Mouse (Mus musculus): ENCODE results near the gene Plekhn1. TPM values are rescaled to one million over a fixed set of nuclear protein-coding genes. Genes with fewer than 3 reads are reported as not detected.

Plekhn1 gene
- total RNA-seq (2021): 10 to 100 TPM; 34.8 to 36.3 TPM
- long read RNA-seq, experiment 1, transcript Plekhn1-201 (12 exons, 3,014 nt): major isoform, 32 of 56 reads
- long read RNA-seq, experiment 1, partial matches to known transcripts: 2 of 56 reads
- long read RNA-seq, experiment 1, other reads (novel, unspliced or antisense): 22 of 56 reads
- long read RNA-seq, experiment 2, transcript Plekhn1-201 (12 exons, 3,014 nt): major isoform, 22 of 60 reads
- long read RNA-seq, experiment 2, partial matches to known transcripts: 8 of 60 reads
- long read RNA-seq, experiment 2, other reads (novel, unspliced or antisense): 29 of 60 reads

GRCm38 (mm10) chr4:156234701-156235213, at the start of gene Plekhn1:
TSS of gene Plekhn1 (minus strand) at chr4:156234857.
- intact Hi-C loops (cut with DNase I): loop anchor here (2.0 kb wide), 1 partner anchor 38 kb away; the partner anchor contains the start of gene Agrn
- DNase-seq (ENCODE audit: low spot score in 2 of 2): peak; percentile 69 to 81

- no peak for DNase-seq (ENCODE audit: low spot score in 2 of 2)
- intact Hi-C loops (cut with DNase I): no loop called here
Measured at GRCm38 (mm10) chr4:156255078-156255839, 20.6 kb upstream of the Plekhn1 start, which contains the start of gene Samd11. TSS of gene Samd11 (minus strand) at chr4:156255657.

DNA sequence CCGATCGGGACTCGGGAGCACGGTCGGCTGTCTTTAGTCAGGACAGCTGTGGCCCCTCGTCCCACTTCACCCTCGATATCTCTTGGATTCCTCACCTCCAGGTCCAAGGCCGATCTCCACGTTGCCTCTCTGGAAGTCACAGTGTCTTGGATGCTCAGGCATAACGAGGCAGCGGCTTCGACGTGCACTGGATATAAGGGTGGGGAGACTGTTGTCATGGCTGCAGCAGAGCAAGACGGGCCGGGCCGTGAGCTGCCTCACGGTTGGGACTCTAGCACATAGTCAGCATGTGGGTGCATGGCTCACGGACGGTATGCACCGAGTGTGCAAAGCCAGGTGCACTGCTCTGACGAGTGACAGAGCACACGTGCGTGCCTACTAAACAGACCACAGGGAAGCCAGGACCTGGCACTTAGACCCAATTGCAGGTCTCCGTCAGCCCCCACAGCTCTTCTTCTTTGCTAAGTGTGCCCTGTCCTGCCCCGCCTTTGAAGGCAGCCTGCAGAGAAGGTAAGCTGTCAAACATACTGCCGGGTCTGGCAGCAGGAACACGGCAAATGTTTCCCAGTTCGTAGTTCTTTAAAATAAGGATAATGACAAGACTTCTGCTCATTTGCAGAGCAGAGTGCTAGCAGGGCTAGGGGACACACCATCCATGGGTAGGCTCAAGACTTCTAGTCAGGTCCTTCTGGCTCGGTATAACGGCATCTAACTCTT, 19.9 kb upstream of the Plekhn1 start:
- intact Hi-C loops (cut with DNase I): no loop called here
- no peak for DNase-seq (ENCODE audit: low spot score in 2 of 2)

GRCm38 (mm10) chr4:156253043-156253442, 18.4 kb upstream of the Plekhn1 start:
- DNase-seq (ENCODE audit: low spot score in 2 of 2): no peak
- intact Hi-C loops (cut with DNase I): no loop called here

DNA sequence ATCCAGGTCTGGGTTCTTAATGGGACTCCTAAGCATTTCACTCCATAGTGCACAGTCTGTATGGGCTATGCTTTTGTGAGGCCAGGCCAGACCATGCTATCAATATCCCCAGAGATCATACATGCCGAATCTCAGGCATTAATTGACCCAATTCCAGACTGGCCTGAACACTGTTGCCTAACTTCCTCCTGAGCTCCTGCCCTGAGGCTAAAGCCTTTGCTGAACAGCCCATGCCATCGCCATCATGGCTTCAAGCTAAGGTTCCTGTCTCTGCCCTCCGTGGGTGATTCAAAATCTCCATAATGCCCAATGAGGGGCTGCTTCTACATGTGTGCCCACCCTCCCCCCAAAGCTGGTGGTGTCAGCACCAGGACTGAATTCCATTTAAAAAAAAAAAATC, 18.0 kb upstream of the Plekhn1 start:
- intact Hi-C loops (cut with DNase I): no loop called here
- DNase-seq (ENCODE audit: low spot score in 2 of 2): no peak

DNA sequence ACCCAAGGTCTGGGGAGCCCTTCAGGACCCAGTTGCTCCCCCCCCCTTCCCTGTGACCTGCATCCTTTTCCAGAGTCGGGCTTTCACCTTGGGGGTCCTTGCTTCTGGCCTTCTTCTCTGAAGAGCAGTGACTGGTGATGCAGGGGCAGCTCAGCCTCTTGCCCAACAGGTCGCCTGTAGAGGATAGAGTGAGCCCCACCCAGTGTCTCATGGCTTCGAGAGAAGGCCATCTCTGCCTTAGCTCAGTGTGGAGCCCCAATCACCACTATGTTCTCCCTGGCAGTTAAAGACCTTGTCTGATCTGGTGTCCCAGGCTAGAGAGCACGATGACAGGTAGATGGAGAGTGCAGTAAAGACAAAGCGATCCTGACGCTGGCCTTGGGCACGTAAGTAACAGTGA, 17.5 kb upstream of the Plekhn1 start:
- intact Hi-C loops (cut with DNase I): no loop called here
- DNase-seq (ENCODE audit: low spot score in 2 of 2): no peak

DNA sequence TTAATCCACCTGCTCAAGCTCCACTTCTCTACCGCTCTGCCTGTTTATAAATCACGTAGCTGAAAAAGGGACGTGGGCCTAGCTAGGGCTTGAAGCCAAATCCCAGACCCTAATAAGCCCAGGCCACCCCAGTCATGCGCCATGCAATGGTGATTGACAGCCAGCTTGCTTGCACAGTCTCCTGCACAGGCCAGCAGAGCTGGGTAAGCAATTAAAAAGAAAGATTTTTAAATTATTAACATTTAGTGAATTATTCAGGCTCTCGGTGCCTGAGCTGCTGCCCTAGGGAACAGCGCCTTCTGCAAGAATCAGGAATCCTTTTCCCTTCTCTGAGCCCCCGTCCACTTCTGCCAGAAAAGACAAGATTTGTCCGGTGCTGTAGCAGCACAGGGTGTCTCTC, 16.4 kb upstream of the Plekhn1 start:
- no peak for DNase-seq (ENCODE audit: low spot score in 2 of 2)
- intact Hi-C loops (cut with DNase I): no loop called here

- intact Hi-C loops (cut with DNase I): no loop called here
- DNase-seq (ENCODE audit: low spot score in 2 of 2): no peak
Measured at GRCm38 (mm10) chr4:156249567-156249966, 14.9 kb upstream of the Plekhn1 start.

GRCm38 (mm10) chr4:156236651-156237447, 2.2 kb upstream of the Plekhn1 start:
- intact Hi-C loops (cut with DNase I): no loop called here

GRCm38 (mm10) chr4:156235808-156236533, 1.3 kb upstream of the Plekhn1 start, which contains the start of gene Noc2l:
TSS of gene Noc2l (plus strand) at chr4:156236010.
- intact Hi-C loops (cut with DNase I): loop anchor here (2.0 kb wide), 1 partner anchor 39 kb away; the partner anchor contains the start of gene Agrn
- DNase-seq (ENCODE audit: low spot score in 2 of 2): peak; percentile 86 to 91

More at GRCm38 (mm10) chr4:156236651-156237447, 2.2 kb upstream of the Plekhn1 start:
- no peak for DNase-seq (ENCODE audit: low spot score in 2 of 2)

- no peak for DNase-seq (ENCODE audit: low spot score in 2 of 2)
- intact Hi-C loops (cut with DNase I): loop anchor here (2.0 kb wide), 1 partner anchor 39 kb away; the partner anchor contains the start of gene Agrn
Measured at GRCm38 (mm10) chr4:156235360-156235770, 708 bp upstream of the Plekhn1 start.

- no peak for DNase-seq (ENCODE audit: low spot score in 2 of 2)
- intact Hi-C loops (cut with DNase I): loop anchor here (2.0 kb wide), 1 partner anchor 37 kb away; the partner anchor contains the start of gene Agrn
Measured at GRCm38 (mm10) chr4:156234021-156234501, 596 bp downstream of the Plekhn1 start.

DNA sequence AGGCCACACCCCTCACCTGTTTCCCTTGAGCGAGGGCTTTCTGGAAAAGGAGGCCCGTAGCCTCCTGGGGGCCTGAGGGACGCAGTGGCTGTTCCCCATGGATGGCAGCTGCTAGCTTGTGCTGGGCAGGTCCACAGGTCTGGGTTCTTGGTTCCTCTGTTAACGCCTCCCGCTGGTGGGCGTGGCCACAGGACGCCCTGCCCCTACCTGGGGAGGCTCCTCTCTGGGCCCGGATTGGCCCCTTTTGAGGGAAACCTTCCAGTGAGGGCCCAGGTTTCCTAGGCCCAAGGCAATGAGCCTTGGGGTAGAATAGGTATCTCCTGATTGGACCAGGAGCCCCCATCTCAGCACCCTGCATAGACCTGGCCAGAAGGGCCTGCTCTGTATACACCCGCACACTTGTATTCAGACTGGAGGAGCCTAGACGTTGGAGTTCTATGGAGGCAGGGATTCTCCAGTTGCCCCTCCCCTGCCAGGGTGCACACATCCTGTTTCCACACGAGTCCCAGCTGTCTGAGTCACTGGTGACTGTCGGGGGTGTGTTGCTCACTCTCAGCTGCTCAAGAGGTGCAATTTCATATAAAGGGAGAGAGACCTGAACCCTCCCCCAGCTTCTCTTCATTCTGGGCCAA, 6.1 kb downstream of the Plekhn1 start:
- intact Hi-C loops (cut with DNase I): no loop called here
- no peak for DNase-seq (ENCODE audit: low spot score in 2 of 2)

GRCm38 (mm10) chr4:156227752-156228392, 6.8 kb downstream of the Plekhn1 start:
- intact Hi-C loops (cut with DNase I): no loop called here
- no peak for DNase-seq (ENCODE audit: low spot score in 2 of 2)

DNA sequence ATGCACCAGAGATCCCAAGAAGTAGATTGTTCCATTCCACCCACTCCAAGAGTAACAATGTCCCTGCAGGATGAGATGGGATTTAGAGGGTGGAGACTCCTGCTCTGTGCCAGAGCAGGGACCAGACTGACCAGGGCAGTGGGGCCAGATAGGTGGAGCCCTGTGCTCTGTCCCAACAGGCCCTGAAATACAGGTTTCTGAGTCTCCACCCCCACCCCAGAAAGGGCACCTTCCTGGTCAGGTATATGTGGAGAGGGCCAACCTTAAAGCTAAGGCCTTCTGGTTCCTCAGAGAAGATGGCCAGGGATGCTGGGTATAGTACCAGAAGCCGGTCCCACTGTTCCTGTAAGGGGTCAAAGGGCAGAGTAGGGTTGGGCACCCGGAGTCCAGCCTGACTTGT, 10.4 kb downstream of the Plekhn1 start:
- intact Hi-C loops (cut with DNase I): no loop called here
- no peak for DNase-seq (ENCODE audit: low spot score in 2 of 2)

GRCm38 (mm10) chr4:156219936-156220335, 14.7 kb downstream of the Plekhn1 start:
- DNase-seq (ENCODE audit: low spot score in 2 of 2): no peak
- intact Hi-C loops (cut with DNase I): no loop called here

GRCm38 (mm10) chr4:156217838-156218237, 16.8 kb downstream of the Plekhn1 start:
- intact Hi-C loops (cut with DNase I): no loop called here
- no peak for DNase-seq (ENCODE audit: low spot score in 2 of 2)
